Mouse (Mus musculus) spleen, postnatal 4 days (tissue): ENCODE measurements around the gene Ampd1.

Experiments used
- DNase-seq, 2 experiments: peaks; one replicate each; pipeline ENCODE4 v3.0.0; 2022; ENCODE audit warnings: low spot score in 2 of 2

Gene Ampd1

GRCm38 (mm10) chr3:103073771-103074170 lies at the start of gene Ampd1:
Gene Ampd1, plus strand, starts transcription at chr3:103074014.
- no peak for DNase-seq

GRCm38 (mm10) chr3:103026174-103026573 lies 47.6 kb upstream of the Ampd1 start:
- DNase-seq, result no peak

- no peak for DNase-seq
These were observed 33.5 kb upstream of the Ampd1 start for GRCm38 (mm10) chr3:103040285-103040684.

- DNase-seq, result no peak
These were observed 32.9 kb upstream of the Ampd1 start for GRCm38 (mm10) chr3:103040861-103041379.

- DNase-seq, result no peak
These were observed 17.7 kb upstream of the Ampd1 start for GRCm38 (mm10) chr3:103056016-103056595.

GRCm38 (mm10) chr3:103057752-103058151 lies 16.1 kb upstream of the Ampd1 start:
- DNase-seq, result no peak

- peak; percentile 91 to 97 for DNase-seq
These were observed 15.3 kb upstream of the Ampd1 start, which contains the start of gene Nras for GRCm38 (mm10) chr3:103058207-103059157. Gene Nras, plus strand, starts transcription at chr3:103058285.

- no peak for DNase-seq
These were observed 6.9 kb upstream of the Ampd1 start for GRCm38 (mm10) chr3:103066927-103067326.

- no peak for DNase-seq
These were observed 4.8 kb upstream of the Ampd1 start for GRCm38 (mm10) chr3:103068971-103069370.

GRCm38 (mm10) chr3:103075871-103076270 lies 2.1 kb downstream of the Ampd1 start:
- DNase-seq, result no peak

GRCm38 (mm10) chr3:103076476-103076875 lies 2.7 kb downstream of the Ampd1 start:
- DNase-seq, result no peak

- no peak for DNase-seq
These were observed 5.5 kb downstream of the Ampd1 start for GRCm38 (mm10) chr3:103079301-103079700.

- DNase-seq, result no peak
These were observed 7.2 kb downstream of the Ampd1 start for GRCm38 (mm10) chr3:103081051-103081450.

- DNase-seq, result no peak
These were observed 8.1 kb downstream of the Ampd1 start for GRCm38 (mm10) chr3:103081861-103082453.

GRCm38 (mm10) chr3:103082761-103083160 lies 8.9 kb downstream of the Ampd1 start:
- no peak for DNase-seq

GRCm38 (mm10) chr3:103085986-103086385 lies 12.2 kb downstream of the Ampd1 start:
- DNase-seq, result no peak

- DNase-seq, result no peak
These were observed 17.9 kb downstream of the Ampd1 start for GRCm38 (mm10) chr3:103091753-103092152.

GRCm38 (mm10) chr3:103098662-103099061 lies 24.8 kb downstream of the Ampd1 start:
- DNase-seq, result no peak

GRCm38 (mm10) chr3:103099667-103100066 lies 25.9 kb downstream of the Ampd1 start:
- no peak for DNase-seq

- no peak for DNase-seq
These were observed 26.9 kb downstream of the Ampd1 start for GRCm38 (mm10) chr3:103100735-103101134.

- DNase-seq, result no peak
These were observed 27.4 kb downstream of the Ampd1 start for GRCm38 (mm10) chr3:103101194-103101593.

- DNase-seq, result peak; percentile 32 to 70
These were observed 28.1 kb downstream of the Ampd1 start for GRCm38 (mm10) chr3:103101909-103102308.
